Mouse (Mus musculus): ENCODE results near the gene Olfm1. TPM values are rescaled to one million over a fixed set of nuclear protein-coding genes. Genes with fewer than 3 reads are reported as not detected.

The Olfm1 gene
- polyA plus RNA-seq, 1 experiment: 2.1 TPM

DNA sequence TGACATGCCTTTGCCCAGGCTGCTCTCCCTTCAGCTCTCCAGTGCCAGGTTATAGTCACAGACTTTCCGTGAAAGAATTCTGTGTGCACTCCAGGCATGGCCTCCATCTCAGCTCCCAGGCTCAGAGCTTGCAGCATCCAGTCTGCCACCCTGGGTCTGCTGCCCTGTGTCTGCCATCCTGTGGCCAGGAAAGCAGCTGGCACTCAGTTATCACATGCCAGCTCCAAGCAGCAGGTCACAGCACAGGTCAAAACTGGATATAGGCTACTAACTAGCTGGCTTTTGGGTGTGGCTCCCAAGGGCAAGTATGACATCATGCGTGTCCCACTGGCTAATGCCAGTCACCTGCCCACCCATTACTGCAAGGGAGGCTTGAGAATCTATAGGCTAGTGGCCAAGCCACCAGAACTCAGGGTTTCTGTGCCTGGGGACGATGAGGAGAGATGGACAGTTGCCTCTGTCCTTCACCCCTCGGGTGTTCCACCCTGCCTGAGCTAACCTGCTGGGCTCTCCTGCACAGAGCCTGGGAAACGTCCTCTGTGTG is 53.4 kb downstream of the Olfm1 start:
- Histone ChIP-seq H3K36me3 (ENCODE audit: control insufficient read depth, insufficient read depth, low read length) (no peaks in the 10 kb centered on the region), H3K27ac (ENCODE audit: control insufficient read depth, insufficient read depth, low read depth, low read length) (no peak overlapping the region), H3K27me3 (ENCODE audit: control insufficient read depth, insufficient read depth, low read length) (no peaks in the 10 kb centered on the region), H3K4me1 (ENCODE audit: control insufficient read depth, insufficient read depth, low read length) (no peaks in the 10 kb centered on the region), H3K4me3 (ENCODE audit: control insufficient read depth, low read depth, low read length) (no peak overlapping the region)
- TF ChIP-seq POLR2A (IDR thresholded peaks at IDR 0.05; ENCODE audit: control insufficient read depth, low read depth, low read length) (no peak), CTCF (IDR thresholded peaks at IDR 0.05; ENCODE audit: control insufficient read depth, insufficient read depth, insufficient replicate concordance, low read depth, low read length) (no peak)

DNA sequence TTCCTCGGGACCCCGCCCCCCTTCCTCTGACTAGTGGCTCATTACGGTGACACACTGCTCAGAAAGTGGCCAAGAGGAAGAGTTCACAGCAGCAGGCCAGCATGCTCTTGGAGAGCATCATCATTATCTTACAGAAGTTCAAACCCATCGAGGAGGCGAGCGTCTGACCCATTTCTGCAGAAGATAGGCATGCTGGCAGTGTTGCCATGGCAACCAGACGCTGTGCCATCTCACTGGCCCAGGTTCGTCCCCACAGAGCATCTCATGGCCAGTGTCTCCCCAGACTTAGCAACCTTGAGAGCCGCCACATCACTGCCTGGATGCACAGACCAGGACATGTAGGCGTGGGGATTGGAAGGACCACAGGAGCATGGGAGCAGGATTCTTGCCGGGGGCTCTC is 54.3 kb downstream of the Olfm1 start:
- no peak overlapping the region for H3K4me3 ChIP-seq (ENCODE audit: control insufficient read depth, low read depth, low read length)
- H3K27me3 ChIP-seq (ENCODE audit: control insufficient read depth, insufficient read depth, low read length): no peaks in the 10 kb centered on the region
- no peak overlapping the region for H3K27ac ChIP-seq (ENCODE audit: control insufficient read depth, insufficient read depth, low read depth, low read length)
- H3K36me3 ChIP-seq (ENCODE audit: control insufficient read depth, insufficient read depth, low read length): no peaks in the 10 kb centered on the region
- H3K4me1 ChIP-seq (ENCODE audit: control insufficient read depth, insufficient read depth, low read length): no peaks in the 10 kb centered on the region
- TF ChIP-seq POLR2A (IDR thresholded peaks at IDR 0.05; ENCODE audit: control insufficient read depth, low read depth, low read length): no peak
- no peak for TF ChIP-seq CTCF (IDR thresholded peaks at IDR 0.05; ENCODE audit: control insufficient read depth, insufficient read depth, insufficient replicate concordance, low read depth, low read length)

DNA sequence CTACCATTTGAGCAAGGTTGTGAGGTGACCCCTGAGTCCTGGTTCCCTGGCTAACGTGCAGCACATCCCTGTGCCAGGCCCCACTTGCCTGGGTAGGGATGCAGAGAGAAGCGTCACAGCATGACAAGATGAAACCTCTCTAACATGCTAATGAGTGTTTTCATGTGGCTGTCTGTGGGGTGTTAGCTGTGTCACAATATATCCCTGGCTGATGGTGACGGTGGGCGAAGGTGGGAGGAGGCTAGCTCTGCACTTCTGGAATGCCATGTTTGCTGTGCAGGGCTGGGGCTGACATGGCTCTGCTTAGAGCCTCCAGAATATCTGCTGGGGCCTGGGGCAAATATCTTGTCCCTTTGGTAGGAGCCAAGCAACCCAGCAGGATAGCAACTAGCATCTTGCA is 59.8 kb downstream of the Olfm1 start:
- TF ChIP-seq CTCF (IDR thresholded peaks at IDR 0.05; ENCODE audit: control insufficient read depth, insufficient read depth, insufficient replicate concordance, low read depth, low read length) (no peak), POLR2A (IDR thresholded peaks at IDR 0.05; ENCODE audit: control insufficient read depth, low read depth, low read length) (no peak)
- H3K27me3 ChIP-seq (ENCODE audit: control insufficient read depth, insufficient read depth, low read length): no peaks in the 10 kb centered on the region
- H3K4me3 ChIP-seq (ENCODE audit: control insufficient read depth, low read depth, low read length): no peak overlapping the region
- H3K27ac ChIP-seq (ENCODE audit: control insufficient read depth, insufficient read depth, low read depth, low read length): no peak overlapping the region
- H3K36me3 ChIP-seq (ENCODE audit: control insufficient read depth, insufficient read depth, low read length): no peaks in the 10 kb centered on the region
- H3K4me1 ChIP-seq (ENCODE audit: control insufficient read depth, insufficient read depth, low read length): no peaks in the 10 kb centered on the region

DNA sequence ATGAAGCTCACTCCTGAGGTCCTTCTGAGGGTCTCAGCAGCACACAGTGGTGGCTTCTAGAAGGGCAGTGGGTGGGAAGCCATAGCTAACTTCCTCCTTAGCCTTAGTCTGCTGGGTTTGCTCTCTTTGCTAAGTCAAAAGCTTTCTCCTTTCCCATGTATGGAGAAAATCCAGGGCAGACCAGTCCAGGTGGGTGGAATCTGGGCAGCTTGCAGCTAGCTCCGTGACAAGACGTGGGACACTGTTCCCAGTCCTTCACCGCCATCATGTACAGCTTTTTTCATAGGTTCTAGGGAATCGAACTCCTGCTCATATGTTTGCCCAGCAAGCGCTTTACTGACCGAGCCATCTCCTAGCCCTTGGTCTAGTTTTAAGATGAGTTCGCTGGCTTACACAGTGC is 63.2 kb downstream of the Olfm1 start:
- no peak overlapping the region for H3K27ac ChIP-seq (ENCODE audit: control insufficient read depth, insufficient read depth, low read depth, low read length)
- H3K4me3 ChIP-seq (ENCODE audit: control insufficient read depth, low read depth, low read length): no peak overlapping the region
- no peaks in the 10 kb centered on the region for H3K4me1 ChIP-seq (ENCODE audit: control insufficient read depth, insufficient read depth, low read length)
- TF ChIP-seq CTCF (IDR thresholded peaks at IDR 0.05; ENCODE audit: control insufficient read depth, insufficient read depth, insufficient replicate concordance, low read depth, low read length) (no peak), POLR2A (IDR thresholded peaks at IDR 0.05; ENCODE audit: control insufficient read depth, low read depth, low read length) (no peak)
- H3K27me3 ChIP-seq (ENCODE audit: control insufficient read depth, insufficient read depth, low read length): no peaks in the 10 kb centered on the region
- H3K36me3 ChIP-seq (ENCODE audit: control insufficient read depth, insufficient read depth, low read length): no peaks in the 10 kb centered on the region

DNA sequence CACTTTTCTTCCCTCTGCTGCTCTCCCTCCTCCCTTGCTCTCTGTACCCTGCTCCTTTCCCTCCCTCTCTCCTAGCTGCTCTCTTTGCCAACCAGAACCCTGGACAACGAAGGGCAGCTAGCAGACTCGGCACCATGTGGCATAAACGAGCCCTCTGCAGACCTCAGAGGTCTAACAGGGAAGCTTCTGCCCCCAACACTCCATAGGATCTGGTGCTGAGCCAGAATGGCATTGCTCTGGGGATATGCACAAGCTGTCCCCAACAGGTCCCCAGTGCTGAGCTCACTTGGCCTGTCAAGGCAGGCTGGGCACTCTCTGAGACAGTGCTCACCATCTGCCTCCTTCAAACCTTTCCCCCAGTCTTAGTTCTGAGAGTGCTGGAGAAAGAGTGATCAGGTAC is 68.6 kb downstream of the Olfm1 start:
- TF ChIP-seq CTCF (IDR thresholded peaks at IDR 0.05; ENCODE audit: control insufficient read depth, insufficient read depth, insufficient replicate concordance, low read depth, low read length) (no peak), POLR2A (IDR thresholded peaks at IDR 0.05; ENCODE audit: control insufficient read depth, low read depth, low read length) (no peak)
- no peak overlapping the region for H3K4me3 ChIP-seq (ENCODE audit: control insufficient read depth, low read depth, low read length)
- H3K4me1 ChIP-seq (ENCODE audit: control insufficient read depth, insufficient read depth, low read length): no peaks in the 10 kb centered on the region
- H3K27me3 ChIP-seq (ENCODE audit: control insufficient read depth, insufficient read depth, low read length): no peaks in the 10 kb centered on the region
- no peaks in the 10 kb centered on the region for H3K36me3 ChIP-seq (ENCODE audit: control insufficient read depth, insufficient read depth, low read length)
- H3K27ac ChIP-seq (ENCODE audit: control insufficient read depth, insufficient read depth, low read depth, low read length): no peak overlapping the region

DNA sequence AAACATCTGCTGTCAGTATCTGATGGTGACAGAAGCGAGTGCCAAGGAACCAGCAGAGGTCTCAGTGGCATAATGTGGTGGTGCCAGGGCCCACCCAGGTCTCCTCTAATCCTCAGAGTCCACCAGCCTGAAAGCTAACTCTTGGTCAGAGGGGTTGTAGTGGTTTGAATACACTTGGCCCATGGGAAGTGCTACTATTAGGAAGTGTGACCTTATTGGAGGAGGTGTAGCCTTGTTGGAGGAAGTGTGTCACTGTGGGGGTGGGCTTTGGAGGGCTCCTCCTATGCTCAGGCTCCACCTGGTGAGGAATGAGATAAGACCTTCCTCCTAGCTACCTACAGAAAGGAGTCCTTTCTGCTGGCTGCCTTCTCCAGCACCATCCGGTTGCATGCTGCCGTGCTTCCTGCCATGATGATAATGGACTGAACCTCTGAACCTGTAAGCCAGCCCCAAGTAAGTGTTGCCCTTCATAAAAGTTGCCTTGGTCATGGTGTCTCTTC is 75.0 kb downstream of the Olfm1 start:
- Histone ChIP-seq H3K4me3 (ENCODE audit: control insufficient read depth, low read depth, low read length) (no peak overlapping the region), H3K27me3 (ENCODE audit: control insufficient read depth, insufficient read depth, low read length) (no peaks in the 10 kb centered on the region), H3K36me3 (ENCODE audit: control insufficient read depth, insufficient read depth, low read length) (no peaks in the 10 kb centered on the region), H3K4me1 (ENCODE audit: control insufficient read depth, insufficient read depth, low read length) (no peaks in the 10 kb centered on the region), H3K27ac (ENCODE audit: control insufficient read depth, insufficient read depth, low read depth, low read length) (no peak overlapping the region)
- TF ChIP-seq POLR2A (IDR thresholded peaks at IDR 0.05; ENCODE audit: control insufficient read depth, low read depth, low read length) (no peak), CTCF (IDR thresholded peaks at IDR 0.05; ENCODE audit: control insufficient read depth, insufficient read depth, insufficient replicate concordance, low read depth, low read length) (no peak)

DNA sequence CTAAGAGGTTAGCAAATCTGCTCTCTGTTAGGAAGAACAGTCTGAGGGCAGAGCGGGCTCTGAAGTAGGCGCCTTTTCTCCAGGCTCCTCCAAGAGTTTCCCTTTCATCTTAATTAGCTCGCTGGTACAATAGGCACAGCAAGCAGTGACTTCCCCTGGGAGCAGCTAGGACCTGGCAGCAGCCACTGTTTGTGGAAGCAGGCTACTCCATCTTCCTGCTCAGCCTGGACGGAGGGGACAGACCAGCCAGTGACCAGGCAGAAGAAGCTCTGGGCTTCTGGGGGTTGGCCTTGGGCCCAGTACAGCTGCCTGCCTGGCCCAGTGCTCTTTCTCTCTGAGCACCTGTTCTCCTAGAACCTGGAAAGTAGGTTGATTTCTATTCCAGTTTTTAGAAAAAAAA is 77.8 kb downstream of the Olfm1 start:
- TF ChIP-seq POLR2A (IDR thresholded peaks at IDR 0.05; ENCODE audit: control insufficient read depth, low read depth, low read length) (no peak), CTCF (IDR thresholded peaks at IDR 0.05; ENCODE audit: control insufficient read depth, insufficient read depth, insufficient replicate concordance, low read depth, low read length) (no peak)
- H3K27ac ChIP-seq (ENCODE audit: control insufficient read depth, insufficient read depth, low read depth, low read length): no peak overlapping the region
- H3K27me3 ChIP-seq (ENCODE audit: control insufficient read depth, insufficient read depth, low read length): no peaks in the 10 kb centered on the region

More for the DNA sequence above, 77.8 kb downstream of the Olfm1 start:
- Histone ChIP-seq H3K4me1 (ENCODE audit: control insufficient read depth, insufficient read depth, low read length) (no peaks in the 10 kb centered on the region), H3K4me3 (ENCODE audit: control insufficient read depth, low read depth, low read length) (no peak overlapping the region), H3K36me3 (ENCODE audit: control insufficient read depth, insufficient read depth, low read length) (no peaks in the 10 kb centered on the region)
